Mouse (Mus musculus) cerebellum, adult 9-10 months (tissue): ENCODE measurements around the gene Cplx3.
A peak's percentile ranks its signal among the peaks of the same experiment; 100 is the strongest.

Source experiments
- DNase-seq: peaks from one replicate; pipeline ENCODE4 v3.0.0; 2022

Cplx3 gene

GRCm38 (mm10) chr9:57606139-57606851 is at the start of gene Cplx3:
TSS of gene Cplx3 (minus strand) at chr9:57606281.
- DNase-seq: no peak

- peak; percentile 97 for DNase-seq
These were observed 49.7 kb upstream of the Cplx3 start for GRCm38 (mm10) chr9:57655749-57656148.

GRCm38 (mm10) chr9:57654966-57655365 is 48.9 kb upstream of the Cplx3 start:
- DNase-seq: no peak

- no peak for DNase-seq
These were observed 47.2 kb upstream of the Cplx3 start, which contains the start of gene Csk for GRCm38 (mm10) chr9:57653283-57653682. TSS of gene Csk (minus strand) at chr9:57653631.

- DNase-seq: no peak
These were observed 46.8 kb upstream of the Cplx3 start for GRCm38 (mm10) chr9:57652855-57653254.

- no peak for DNase-seq
These were observed 46.3 kb upstream of the Cplx3 start for GRCm38 (mm10) chr9:57652351-57652750.

GRCm38 (mm10) chr9:57650786-57651311 is 44.8 kb upstream of the Cplx3 start:
- no peak for DNase-seq

GRCm38 (mm10) chr9:57650130-57650785 is 44.2 kb upstream of the Cplx3 start:
- DNase-seq: no peak

- no peak for DNase-seq
These were observed 41.4 kb upstream of the Cplx3 start for GRCm38 (mm10) chr9:57647286-57648108.

GRCm38 (mm10) chr9:57646551-57647103 is 40.5 kb upstream of the Cplx3 start:
- DNase-seq: no peak

GRCm38 (mm10) chr9:57644944-57645893 is 39.1 kb upstream of the Cplx3 start:
- DNase-seq: peak; percentile 88

GRCm38 (mm10) chr9:57644442-57644943 is 38.4 kb upstream of the Cplx3 start:
- DNase-seq: no peak

GRCm38 (mm10) chr9:57643856-57644180 is 37.7 kb upstream of the Cplx3 start:
- no peak for DNase-seq

GRCm38 (mm10) chr9:57643169-57643855 is 37.2 kb upstream of the Cplx3 start:
- no peak for DNase-seq

GRCm38 (mm10) chr9:57641775-57642550 is 35.9 kb upstream of the Cplx3 start:
- DNase-seq: no peak

GRCm38 (mm10) chr9:57641022-57641421 is 34.9 kb upstream of the Cplx3 start:
- DNase-seq: no peak

- no peak for DNase-seq
These were observed 34.3 kb upstream of the Cplx3 start for GRCm38 (mm10) chr9:57640384-57640783.

- no peak for DNase-seq
These were observed 33.7 kb upstream of the Cplx3 start for GRCm38 (mm10) chr9:57639661-57640328.

GRCm38 (mm10) chr9:57638651-57639459 is 32.8 kb upstream of the Cplx3 start:
- DNase-seq: no peak
